Mouse (Mus musculus): ENCODE measurements around the gene Wipi2.

- TF ChIP-seq EP300 (optimal IDR thresholded peaks at IDR 0.05) (no peak), CTCF (IDR thresholded peaks at IDR 0.05; ENCODE audit: low read depth) (no peak)
These were observed 5.4 kb upstream of the Wipi2 start for GRCm38 (mm10) chr5:142622134-142622533.

Measured in stomach, postnatal 0 days (tissue).